ENCODE assay signal across 8 mouse cellular contexts in genomic region chr12:80259216-80260055, GRCm38 (mm10). TPM values are rescaled to one million over a fixed set of nuclear protein-coding genes. Genes with fewer than 3 reads are reported as not detected.
DNase-seq lines count a peak whose midpoint lies in the region; ATAC-seq and TF ChIP-seq lines count a peak whose summit lies in the region.

No protein-coding gene starts in this region.

- peak; percentile 71 for DNase-seq in MN1 (ENCODE audit: low spot score)
- peak; percentile 41 for DNase-seq in cerebellum, adult 11 months
- DNase-seq in forebrain, postnatal 0 days = peak; percentile 72
- peak; percentile 83 for DNase-seq in heart, postnatal 4 days
- DNase-seq in layer of hippocampus, adult 9-11 months = peak; percentile 48
- DNase-seq in lung, postnatal 10 days = peak; percentile 84
- DNase-seq in retina, adult 2 months (ENCODE audit: low read depth, low spot score) = peak; percentile 33
- DNase-seq in thymus, postnatal 4 days = peak; percentile 87

- peak overlapping the region; percentile 93 for H3K4me2 ChIP-seq in forebrain, postnatal 0 days (ENCODE audit: low read depth)

- peak overlapping the region; percentile 80 for H3K9ac ChIP-seq in forebrain, postnatal 0 days

- peak overlapping the region; percentile 89 for H3K27ac ChIP-seq in forebrain, postnatal 0 days (ENCODE audit: low read depth, low read length)

- 0 out of 2 replicates have a peak, but pooled peaks cover 3% of the 10 kb centered on the region for H3K4me1 ChIP-seq in forebrain, postnatal 0 days (ENCODE audit: insufficient read depth)

- no peaks in the 10 kb centered on the region for H3K36me3 ChIP-seq in forebrain, postnatal 0 days (ENCODE audit: insufficient read depth)

- ATAC-seq in forebrain, postnatal 0 days = peak; percentile 58

- peak; percentile 60 for TF ChIP-seq CTCF in forebrain, postnatal 0 days (IDR thresholded peaks at IDR 0.05; ENCODE audit: low read depth)

- H3K4me3 ChIP-seq in forebrain, postnatal 0 days (ENCODE audit: low read depth, low read length) = peak overlapping the region; percentile 85

- no peaks in the 10 kb centered on the region for H3K27me3 ChIP-seq in forebrain, postnatal 0 days (ENCODE audit: insufficient read depth, low read length)

- no peaks in the 10 kb centered on the region for H3K9me3 ChIP-seq in forebrain, postnatal 0 days (ENCODE audit: low read length)

- WGBS in forebrain, postnatal 0 days = under 1% methylated on average over 60 of the region's 64 CpGs

RNA-seq across cellular contexts. Expression of gene Actn1, which starts 0.7 kb away (rescaled TPM):
- 15.4 and 19.1 TPM in 2 replicates for total RNA-seq in forebrain, postnatal 0 days (2014; rRNA removed)
- polyA plus RNA-seq in forebrain, postnatal 0 days (2015; fragmentation: Nextera tagmentation; extraction: Ambion mirVana) = 4.9 and 6.7 TPM in 2 replicates
- total RNA-seq in heart, postnatal 4 days (2021) = 100 to 1,000 TPM; 114 to 116 TPM

Comparison
In these comparisons a context has a peak if more than half of its experiments do, and no peak if none do; other contexts are left out.
1. Peak in every context shown above with its lines: DNase-seq, ATAC-seq, H3K4me3 ChIP-seq and H3K27ac ChIP-seq.
2. DNase-seq: peak in every context shown above with its lines; median percentile 87 in thymus, postnatal 4 days; 84 in lung, postnatal 10 days; 83 in heart, postnatal 4 days; 72 in forebrain, postnatal 0 days; 71 in MN1; 48 in layer of hippocampus, adult 9-11 months; 41 in cerebellum, adult 11 months; 33 in retina, adult 2 months.